Mouse (Mus musculus): ENCODE measurements around the gene Tmem200a. TPM values are rescaled to one million over a fixed set of nuclear protein-coding genes. Genes with fewer than 3 reads are reported as not detected.
"Not testable (repeated sequence)": the region's sequence is repeated elsewhere in the genome, so short reads cannot be mapped to it uniquely, and the experiment has no call there.

Gene Tmem200a
- polyA plus RNA-seq, 1 experiment from 2014 or later, result 13.7 TPM

DNA sequence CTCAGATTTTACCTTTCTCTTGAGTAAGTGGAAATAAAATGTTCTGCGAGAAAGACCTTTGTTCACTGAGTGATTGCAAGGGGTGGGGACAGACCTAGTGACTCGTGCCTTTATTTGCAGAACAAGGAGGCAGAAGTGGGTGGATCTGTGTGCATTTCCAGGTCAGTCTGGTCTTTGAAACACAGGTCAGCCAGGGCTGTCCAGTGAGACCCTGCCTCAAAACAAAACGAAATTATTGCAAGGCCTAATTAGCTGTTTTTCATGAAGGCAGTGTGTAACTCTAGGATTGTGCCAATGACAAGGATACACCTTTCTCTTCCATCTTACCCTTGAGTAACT lies 150.4 kb downstream of the Tmem200a start:
- no peak overlapping the region for H3K27ac ChIP-seq (ENCODE audit: low read depth, low read length)
- peaks cover 4% of the 10 kb centered on the region; the same call in 1 of the 2 replicates for H3K4me1 ChIP-seq (replicated peaks; ENCODE audit: control insufficient read depth, insufficient read depth, low read length)
- ATAC-seq (replicated peaks; ENCODE audit: low FRiP score) (no peak), DNase-seq (ENCODE audit: low spot score) (no peak)
- no peaks in the 10 kb centered on the region for H3K27me3 ChIP-seq (ENCODE audit: control insufficient read depth, insufficient read depth, low read length)
- WGBS, result 45% methylated on average over 3 of the region's 3 CpGs
- no peak overlapping the region for H3K4me3 ChIP-seq (ENCODE audit: low read depth, low read length)
- no peaks in the 10 kb centered on the region for H3K36me3 ChIP-seq (ENCODE audit: control insufficient read depth, insufficient read depth, low read length)
- H3K9ac ChIP-seq (ENCODE audit: low read length), result no peak overlapping the region
- H3K4me2 ChIP-seq (ENCODE audit: low read depth, low read length, severe bottlenecking), result no peak overlapping the region
- no peaks in the 10 kb centered on the region for H3K9me3 ChIP-seq (ENCODE audit: control insufficient read depth, low read length)

DNA sequence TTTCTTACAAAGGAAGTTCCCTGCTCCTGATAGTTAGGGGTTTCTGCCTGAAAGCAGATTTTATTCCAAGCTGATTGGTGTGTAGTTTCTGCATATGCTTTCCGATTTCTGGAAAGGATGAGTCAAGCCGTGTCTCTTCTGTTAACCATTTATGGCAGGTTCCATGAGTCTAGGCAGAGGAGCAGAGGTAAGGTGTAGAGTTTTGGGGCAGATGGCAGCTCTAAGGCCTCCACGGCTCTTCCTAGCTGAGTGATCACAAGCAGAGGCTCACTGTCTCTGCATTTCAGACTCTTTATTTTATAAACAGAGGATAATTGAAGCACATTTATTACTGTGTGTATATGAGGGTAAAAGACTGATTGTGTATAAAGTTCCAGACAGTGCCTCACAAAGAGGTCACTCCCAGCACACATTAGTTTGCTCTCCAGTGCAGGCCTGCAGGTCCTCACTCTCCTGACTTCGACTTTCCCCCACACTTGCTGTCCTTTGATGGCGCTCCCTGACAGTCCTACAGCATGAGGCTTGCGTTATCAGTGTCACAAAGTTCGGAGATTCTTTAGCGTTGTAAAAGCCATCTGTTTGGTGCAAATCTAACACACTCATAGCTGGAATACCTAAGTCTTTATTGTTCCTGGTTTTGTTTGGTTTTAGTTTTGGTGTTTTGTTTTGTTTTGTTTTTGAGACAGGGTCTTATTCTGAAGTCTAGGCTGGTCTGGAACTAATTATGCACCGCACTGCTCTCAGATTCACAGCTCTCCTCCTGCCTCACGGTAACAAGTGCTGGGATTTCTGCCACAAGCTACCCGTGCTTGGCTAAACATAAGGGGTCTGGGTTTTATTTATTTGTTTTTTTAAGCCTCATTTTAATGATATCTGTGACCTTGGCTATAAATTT lies 151.1 kb downstream of the Tmem200a start:
- H3K36me3 ChIP-seq (ENCODE audit: control insufficient read depth, insufficient read depth, low read length), result no peaks in the 10 kb centered on the region
- no peak overlapping the region for H3K4me3 ChIP-seq (ENCODE audit: low read depth, low read length)
- H3K27me3 ChIP-seq (ENCODE audit: control insufficient read depth, insufficient read depth, low read length), result no peaks in the 10 kb centered on the region
- DNase-seq (ENCODE audit: low spot score), result no peak
- H3K4me2 ChIP-seq (ENCODE audit: low read depth, low read length, severe bottlenecking), result no peak overlapping the region
- WGBS, result 59% methylated on average over 11 of the region's 11 CpGs
- H3K4me1 ChIP-seq (replicated peaks; ENCODE audit: control insufficient read depth, insufficient read depth, low read length), result peaks cover 4% of the 10 kb centered on the region; the same call in 1 of the 2 replicates
- no peak overlapping the region for H3K9ac ChIP-seq (ENCODE audit: low read length)
- H3K27ac ChIP-seq (ENCODE audit: low read depth, low read length), result no peak overlapping the region
- no peak for ATAC-seq (replicated peaks; ENCODE audit: low FRiP score)
- no peaks in the 10 kb centered on the region for H3K9me3 ChIP-seq (ENCODE audit: control insufficient read depth, low read length)

DNA sequence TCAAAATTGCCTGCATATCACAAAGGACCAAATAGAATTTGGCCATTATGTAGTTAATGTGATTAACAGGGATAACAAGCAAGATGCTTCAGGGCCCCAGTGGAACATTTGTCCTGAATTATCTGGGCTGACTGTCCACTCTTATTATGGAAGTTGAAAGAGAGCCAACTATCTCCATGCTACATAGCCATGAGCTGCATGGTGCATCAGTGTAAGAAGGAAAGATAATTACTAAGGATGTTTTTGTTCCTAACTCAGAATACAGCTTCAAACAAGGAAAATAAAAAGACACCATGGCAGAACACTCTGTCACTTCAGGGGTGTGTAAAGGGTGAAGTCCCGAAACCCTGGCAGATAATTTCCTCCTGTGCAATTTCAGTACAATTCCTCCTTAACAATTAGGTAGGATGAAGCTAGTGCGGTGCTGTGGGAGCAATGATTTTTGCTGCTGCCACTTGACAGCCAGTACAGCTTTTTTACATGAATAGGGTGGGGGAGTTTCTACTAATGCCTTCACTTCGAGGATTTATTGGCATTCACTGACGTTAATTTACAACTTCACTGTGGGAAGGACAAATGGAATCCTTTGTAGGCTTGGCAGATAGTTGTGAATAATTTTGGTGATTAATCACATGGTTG lies 158.1 kb downstream of the Tmem200a start:
- no peaks in the 10 kb centered on the region for H3K4me1 ChIP-seq (replicated peaks; ENCODE audit: control insufficient read depth, insufficient read depth, low read length)
- no peaks in the 10 kb centered on the region for H3K27me3 ChIP-seq (ENCODE audit: control insufficient read depth, insufficient read depth, low read length)
- no peaks in the 10 kb centered on the region for H3K36me3 ChIP-seq (ENCODE audit: control insufficient read depth, insufficient read depth, low read length)
- H3K9ac ChIP-seq (ENCODE audit: low read length), result no peak overlapping the region
- DNase-seq (ENCODE audit: low spot score) (no peak), ATAC-seq (replicated peaks; ENCODE audit: low FRiP score) (no peak)
- no peaks in the 10 kb centered on the region for H3K9me3 ChIP-seq (ENCODE audit: control insufficient read depth, low read length)
- no peak overlapping the region for H3K4me3 ChIP-seq (ENCODE audit: low read depth, low read length)
- 63% methylated on average over 4 of the region's 4 CpGs for WGBS
- H3K4me2 ChIP-seq (ENCODE audit: low read depth, low read length, severe bottlenecking), result no peak overlapping the region
- H3K27ac ChIP-seq (ENCODE audit: low read depth, low read length), result no peak overlapping the region

DNA sequence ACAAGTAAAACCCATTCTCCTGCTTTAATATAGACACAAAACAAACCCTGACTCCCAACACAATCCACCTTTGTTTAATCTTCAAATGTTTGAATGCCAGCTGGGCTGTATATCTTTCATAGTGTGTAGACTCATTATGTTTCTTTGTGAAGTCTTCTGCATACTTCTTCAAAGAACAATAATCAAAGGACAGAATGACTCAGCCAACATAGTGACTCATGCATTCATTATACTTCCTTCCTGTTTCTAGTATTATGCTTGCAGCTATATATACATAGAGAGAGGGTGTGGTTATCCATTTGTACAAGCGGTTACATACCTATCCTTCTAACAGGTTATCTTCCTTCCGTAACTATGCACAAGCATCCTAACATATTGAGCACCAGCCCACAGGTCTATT lies 160.7 kb downstream of the Tmem200a start:
- Histone ChIP-seq H3K4me1 (replicated peaks; ENCODE audit: control insufficient read depth, insufficient read depth, low read length) (no peaks in the 10 kb centered on the region), H3K9ac (ENCODE audit: low read length) (no peak overlapping the region), H3K9me3 (ENCODE audit: control insufficient read depth, low read length) (no peaks in the 10 kb centered on the region), H3K4me3 (ENCODE audit: low read depth, low read length) (no peak overlapping the region), H3K36me3 (ENCODE audit: control insufficient read depth, insufficient read depth, low read length) (no peaks in the 10 kb centered on the region), H3K27ac (ENCODE audit: low read depth, low read length) (no peak overlapping the region), H3K4me2 (ENCODE audit: low read depth, low read length, severe bottlenecking) (no peak overlapping the region), H3K27me3 (ENCODE audit: control insufficient read depth, insufficient read depth, low read length) (no peaks in the 10 kb centered on the region)
- DNase-seq (ENCODE audit: low spot score), result no peak
- WGBS, result 84% methylated on average over 2 of the region's 2 CpGs
- ATAC-seq (replicated peaks; ENCODE audit: low FRiP score), result no peak

DNA sequence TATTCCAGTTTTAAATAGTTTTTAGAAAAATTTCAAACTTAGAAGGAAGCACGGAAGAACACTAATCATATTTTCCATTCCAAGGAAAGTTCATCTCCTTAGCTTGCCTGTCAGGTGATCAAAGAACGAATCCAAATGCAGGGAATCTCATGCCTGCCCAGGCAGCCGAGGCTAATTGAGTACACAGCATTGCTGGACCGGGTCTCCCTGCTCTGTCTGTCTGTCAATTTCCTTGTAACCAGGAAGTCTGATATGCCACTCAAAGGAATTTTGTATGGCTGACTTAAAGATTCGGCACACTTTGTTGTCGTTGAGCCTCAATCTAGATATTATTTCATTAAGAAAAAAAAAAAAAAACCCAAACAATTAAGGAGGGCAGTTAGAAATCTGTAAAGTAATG lies 168.6 kb downstream of the Tmem200a start:
- ATAC-seq (replicated peaks; ENCODE audit: low FRiP score), result no peak
- Histone ChIP-seq H3K4me2 (ENCODE audit: low read depth, low read length, severe bottlenecking) (no peak overlapping the region), H3K36me3 (ENCODE audit: control insufficient read depth, insufficient read depth, low read length) (no peaks in the 10 kb centered on the region), H3K27ac (ENCODE audit: low read depth, low read length) (no peak overlapping the region), H3K9me3 (ENCODE audit: control insufficient read depth, low read length) (no peaks in the 10 kb centered on the region), H3K27me3 (ENCODE audit: control insufficient read depth, insufficient read depth, low read length) (no peaks in the 10 kb centered on the region), H3K4me3 (ENCODE audit: low read depth, low read length) (no peak overlapping the region), H3K9ac (ENCODE audit: low read length) (no peak overlapping the region), H3K4me1 (replicated peaks; ENCODE audit: control insufficient read depth, insufficient read depth, low read length) (no peaks in the 10 kb centered on the region)
- DNase-seq (ENCODE audit: low spot score), result no peak
- WGBS, result 60% methylated on average over 6 of the region's 6 CpGs

DNA sequence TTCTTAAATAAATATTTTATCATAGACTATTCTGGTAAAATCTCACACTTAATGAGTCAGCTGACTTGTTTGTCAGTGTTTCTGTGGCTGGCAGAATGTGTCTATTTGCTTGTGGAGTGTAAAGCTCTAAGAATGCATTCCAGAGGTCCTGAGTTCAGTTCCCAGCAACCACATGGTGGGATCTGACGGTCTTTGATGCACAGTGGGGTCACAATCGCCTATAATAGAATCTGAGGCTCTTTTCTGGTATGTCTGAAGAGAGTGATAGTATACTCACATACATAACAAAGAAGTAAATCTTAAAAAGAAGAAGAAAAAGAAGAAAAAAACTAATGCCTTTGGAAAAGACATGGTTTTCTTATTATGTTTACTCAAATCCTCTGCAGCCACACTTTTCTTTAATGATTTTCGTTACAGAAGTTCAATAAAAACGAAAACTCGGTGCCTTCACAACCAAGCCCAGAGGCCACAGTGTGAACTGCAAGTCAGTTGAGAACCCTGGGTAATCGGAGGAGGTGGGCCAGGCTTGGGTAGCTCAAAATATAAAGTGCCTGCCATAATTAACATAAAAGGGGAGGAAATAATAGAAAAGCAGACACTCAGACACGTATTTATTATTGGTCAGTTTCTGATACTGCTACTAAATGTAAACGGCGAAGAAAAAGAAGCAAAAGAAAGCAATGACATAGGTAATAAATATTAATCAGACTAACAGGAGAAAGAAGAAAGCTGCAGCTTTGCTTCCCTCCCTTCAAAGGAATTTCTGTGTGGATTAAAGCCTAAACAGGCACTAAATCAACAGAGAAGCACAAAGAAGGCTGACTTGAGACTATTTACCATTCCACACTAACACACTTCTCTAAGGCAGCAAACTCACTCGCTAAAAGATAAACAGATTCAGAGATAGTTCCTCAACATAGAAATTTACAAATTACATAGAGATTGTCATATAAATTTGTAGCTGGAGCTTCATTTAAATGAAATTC lies 170.5 kb downstream of the Tmem200a start:
- Histone ChIP-seq H3K4me3 (ENCODE audit: low read depth, low read length) (no peak overlapping the region), H3K9ac (ENCODE audit: low read length) (no peak overlapping the region), H3K4me1 (replicated peaks; ENCODE audit: control insufficient read depth, insufficient read depth, low read length) (no peaks in the 10 kb centered on the region), H3K36me3 (ENCODE audit: control insufficient read depth, insufficient read depth, low read length) (no peaks in the 10 kb centered on the region), H3K27ac (ENCODE audit: low read depth, low read length) (no peak overlapping the region), H3K9me3 (ENCODE audit: control insufficient read depth, low read length) (no peaks in the 10 kb centered on the region), H3K27me3 (ENCODE audit: control insufficient read depth, insufficient read depth, low read length) (no peaks in the 10 kb centered on the region), H3K4me2 (ENCODE audit: low read depth, low read length, severe bottlenecking) (no peak overlapping the region)
- 54% methylated on average over 10 of the region's 10 CpGs for WGBS
- ATAC-seq (replicated peaks; ENCODE audit: low FRiP score) (peak; percentile 86), DNase-seq (ENCODE audit: low spot score) (no peak)

DNA sequence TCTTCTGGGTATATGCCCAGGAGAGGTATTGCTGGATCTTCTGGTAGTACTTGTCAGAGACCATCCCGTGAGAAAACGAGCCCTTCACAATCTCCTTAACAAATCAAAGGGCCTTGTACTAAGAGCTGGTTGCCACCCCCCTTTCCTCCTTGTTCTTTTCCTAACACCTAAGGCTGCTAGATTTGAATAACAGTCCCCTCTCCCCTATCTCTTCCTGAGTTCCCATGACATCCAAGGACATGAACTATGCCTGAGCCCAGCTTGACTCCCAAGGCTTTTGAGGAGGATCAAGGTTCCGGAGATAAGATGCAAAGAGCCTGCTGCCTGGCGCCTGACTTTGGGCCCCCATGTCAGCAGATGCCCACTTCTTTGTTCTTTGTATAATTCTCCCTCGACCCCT lies 184.7 kb downstream of the Tmem200a start:
- H3K9ac ChIP-seq (ENCODE audit: low read length); DNase-seq (ENCODE audit: low spot score); H3K27me3 ChIP-seq (ENCODE audit: control insufficient read depth, insufficient read depth, low read length); H3K4me2 ChIP-seq (ENCODE audit: low read depth, low read length, severe bottlenecking); H3K36me3 ChIP-seq (ENCODE audit: control insufficient read depth, insufficient read depth, low read length); H3K4me1 ChIP-seq (replicated peaks; ENCODE audit: control insufficient read depth, insufficient read depth, low read length); H3K9me3 ChIP-seq (ENCODE audit: control insufficient read depth, low read length); ATAC-seq (replicated peaks; ENCODE audit: low FRiP score); H3K27ac ChIP-seq (ENCODE audit: low read depth, low read length); H3K4me3 ChIP-seq (ENCODE audit: low read depth, low read length): not testable (repeated sequence)
- 90% methylated on average over 5 of the region's 5 CpGs for WGBS

DNA sequence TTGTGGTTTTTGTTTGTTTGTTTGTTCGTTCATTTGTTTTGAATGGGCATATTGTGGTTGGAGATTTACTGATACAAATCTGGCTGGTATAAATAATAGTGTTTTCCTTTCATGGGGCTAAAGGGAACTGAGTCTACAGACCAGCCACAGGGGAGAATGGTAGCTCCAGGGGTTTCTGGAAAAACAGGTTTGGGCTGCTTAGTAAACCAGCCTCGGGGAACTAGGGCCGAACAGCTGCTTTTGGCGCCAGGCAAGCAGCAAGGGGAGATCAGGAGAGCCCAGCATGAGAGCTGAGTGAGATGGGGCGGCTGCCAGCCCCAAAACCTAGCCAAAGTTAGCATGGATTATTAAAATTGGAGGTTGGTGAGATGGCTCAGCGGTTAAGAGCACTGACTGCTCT lies 191.6 kb downstream of the Tmem200a start:
- 44% methylated on average over 6 of the region's 6 CpGs for WGBS
- H3K4me1 ChIP-seq (replicated peaks; ENCODE audit: control insufficient read depth, insufficient read depth, low read length), result no peaks in the 10 kb centered on the region

More for the DNA sequence above, 191.6 kb downstream of the Tmem200a start:
- H3K4me3 ChIP-seq (ENCODE audit: low read depth, low read length), result no peak overlapping the region
- no peak overlapping the region for H3K9ac ChIP-seq (ENCODE audit: low read length)
- no peaks in the 10 kb centered on the region for H3K9me3 ChIP-seq (ENCODE audit: control insufficient read depth, low read length)
- no peaks in the 10 kb centered on the region for H3K36me3 ChIP-seq (ENCODE audit: control insufficient read depth, insufficient read depth, low read length)
- DNase-seq (ENCODE audit: low spot score) (no peak), ATAC-seq (replicated peaks; ENCODE audit: low FRiP score) (no peak)
- H3K27me3 ChIP-seq (ENCODE audit: control insufficient read depth, insufficient read depth, low read length), result no peaks in the 10 kb centered on the region
- no peak overlapping the region for H3K27ac ChIP-seq (ENCODE audit: low read depth, low read length)
- no peak overlapping the region for H3K4me2 ChIP-seq (ENCODE audit: low read depth, low read length, severe bottlenecking)

All from forebrain, embryonic 11.5 days (tissue).